Mouse (Mus musculus) adrenal gland, postnatal 10 days (tissue): ENCODE measurements around the gene Nln. TPM values are rescaled to one million over a fixed set of nuclear protein-coding genes. Genes with fewer than 3 reads are reported as not detected.

Experiments
- DNase-seq: peaks from one replicate; pipeline ENCODE4 v3.0.0; 2021; ENCODE audit warnings: mixed read lengths
- long read RNA-seq, 2 experiments: library from polyadenylated mRNA; stranded (forward); transcript quantifications; one replicate each; pipeline ENCODE4 v2.0.0; 2021
- total RNA-seq, 2 experiments: library from RNA; stranded (reverse); gene quantifications; 2 replicates each; pipeline ENCODE4 v1.2.3; 2021

The Nln gene
- total RNA-seq: 10 to 100 TPM; 27.2 to 28.4 TPM
- long read RNA-seq, experiment 1, full-length matches to known transcripts: 18 of 27 reads
- long read RNA-seq, experiment 1, partial matches to known transcripts: 5 of 27 reads
- long read RNA-seq, experiment 1, other reads (novel, unspliced or antisense): 4 of 27 reads
- long read RNA-seq, experiment 2, full-length matches to known transcripts: 10 of 17 reads
- long read RNA-seq, experiment 2, partial matches to known transcripts: 4 of 17 reads
- long read RNA-seq, experiment 2, other reads (novel, unspliced or antisense): 3 of 17 reads

DNA sequence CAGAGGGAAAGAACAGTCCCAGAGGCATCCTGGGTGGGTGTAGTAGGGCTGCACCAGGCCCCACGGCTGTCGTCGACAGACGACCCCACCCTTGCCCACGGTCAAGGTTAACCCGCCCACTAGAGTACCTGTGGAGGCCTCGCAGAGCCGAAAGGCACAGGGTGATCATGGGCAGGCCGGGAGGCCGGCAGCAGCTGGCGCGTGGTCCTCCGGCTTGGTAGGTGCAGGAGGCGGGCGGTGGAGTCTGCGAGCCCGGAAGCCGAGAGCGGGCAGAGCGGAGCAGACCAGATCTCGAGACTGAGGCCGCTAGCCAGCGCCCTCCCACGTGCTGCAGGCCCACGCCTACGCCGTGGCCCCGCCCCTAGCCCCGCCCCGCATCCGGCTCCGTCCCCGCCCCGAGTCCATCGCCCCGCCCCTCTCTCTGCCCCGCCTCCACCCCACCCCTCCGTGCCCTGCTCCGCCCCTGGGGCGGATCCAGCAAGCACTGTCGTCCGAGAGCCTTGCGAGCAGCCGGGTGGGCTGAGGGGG lies at the start of gene Nln, which contains the start of gene Sgtb:
Gene Nln (minus strand): TSS at position 327 of the 528 bp plus-strand sequence.
Gene Sgtb (plus strand): TSS at position 454 of the 528 bp plus-strand sequence.
- peak; percentile 94 for DNase-seq

DNA sequence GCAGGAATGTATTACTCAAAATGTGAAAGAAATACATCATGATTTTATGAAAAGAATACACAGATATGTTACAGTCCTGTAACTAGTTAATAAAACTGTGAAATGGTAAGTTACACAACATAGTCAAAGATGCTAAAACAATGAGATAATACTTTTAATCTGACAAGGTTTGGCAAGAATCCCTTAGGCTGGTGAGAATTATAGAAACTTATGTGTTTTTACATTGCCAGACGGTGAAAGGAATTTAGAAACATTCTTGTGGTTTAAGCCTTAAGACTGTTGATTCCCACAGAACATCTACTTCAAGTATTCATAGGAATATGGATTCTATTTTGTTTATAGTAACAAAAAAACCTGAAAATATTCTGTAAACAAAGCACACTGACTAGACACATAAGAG lies 46.3 kb upstream of the Nln start:
- no peak for DNase-seq

DNA sequence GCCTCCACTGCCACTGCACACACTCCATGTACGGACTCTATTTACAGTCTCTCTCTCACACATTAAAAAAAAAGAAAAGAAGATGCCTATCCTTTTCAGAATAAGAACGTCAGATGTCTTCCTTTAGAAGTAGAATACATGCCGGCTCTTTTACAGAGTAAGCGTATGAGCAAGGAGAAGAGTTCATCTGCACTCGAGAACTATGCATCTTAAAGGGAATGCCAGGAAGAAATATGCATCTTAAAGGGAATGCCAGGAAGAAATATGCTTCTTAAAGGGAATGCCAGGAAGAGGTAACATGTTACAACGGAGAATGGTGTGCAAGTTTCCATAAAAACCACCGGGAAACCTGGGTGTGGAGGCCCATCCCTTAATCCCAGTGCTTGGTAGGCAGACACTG lies 45.7 kb upstream of the Nln start:
- DNase-seq: no peak

DNA sequence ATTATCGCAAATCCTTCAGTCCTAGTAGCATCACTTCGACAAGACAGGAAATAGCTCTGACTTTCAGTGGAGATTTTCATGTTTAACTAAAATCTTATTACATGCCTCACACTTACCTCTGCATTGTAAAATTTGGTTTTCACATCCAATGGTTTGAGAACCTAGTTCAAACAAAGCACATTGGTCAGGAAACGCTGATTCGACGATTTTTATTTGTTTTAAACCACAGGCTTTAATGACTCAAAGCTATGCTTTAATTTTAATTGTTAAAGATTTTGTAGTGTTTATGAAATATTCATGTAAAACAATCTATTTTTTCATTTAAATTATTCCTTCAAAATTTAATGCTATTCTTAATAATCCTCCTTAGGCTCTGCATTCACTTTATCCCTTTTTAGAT lies 44.8 kb upstream of the Nln start:
- DNase-seq: no peak

DNA sequence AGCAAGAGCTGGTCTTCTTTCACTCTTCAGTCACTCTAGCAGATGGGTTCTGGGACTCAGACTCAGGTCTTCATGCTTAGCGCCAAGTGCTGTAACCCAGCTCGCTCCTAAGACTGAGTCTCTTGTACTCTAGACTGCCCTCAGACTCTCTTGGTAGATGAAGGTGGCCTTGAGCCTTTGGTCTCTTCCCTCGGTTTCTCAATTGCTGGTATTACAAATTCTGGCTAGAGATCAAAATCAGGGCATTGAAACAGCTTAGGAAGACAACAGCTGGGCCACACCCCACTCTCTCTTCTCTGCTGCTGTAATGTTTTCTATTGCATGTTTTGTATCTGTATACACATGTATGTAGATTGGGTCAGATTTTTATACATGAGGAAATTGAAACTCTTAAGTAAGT lies 36.2 kb upstream of the Nln start:
- peak; percentile 7 for DNase-seq

DNA sequence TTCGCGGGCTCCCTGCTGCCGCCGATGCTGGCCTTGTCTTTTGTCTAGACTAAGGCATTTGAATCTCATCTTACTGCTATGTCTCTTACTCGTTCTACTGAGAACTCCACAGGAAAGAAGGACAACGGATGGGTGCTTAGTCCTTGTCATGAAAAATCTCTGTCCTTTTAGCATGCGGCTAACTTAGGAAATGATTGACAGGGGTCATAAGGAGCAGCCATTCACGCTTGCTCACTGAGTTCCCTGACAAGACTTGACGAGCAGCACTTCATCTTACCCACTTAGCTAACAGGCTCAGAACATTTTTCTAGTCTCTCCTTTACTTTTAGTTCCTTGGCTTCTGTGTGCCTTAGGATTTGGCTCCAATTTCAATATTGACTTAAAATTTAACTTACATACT lies 35.5 kb upstream of the Nln start:
- no peak for DNase-seq

DNA sequence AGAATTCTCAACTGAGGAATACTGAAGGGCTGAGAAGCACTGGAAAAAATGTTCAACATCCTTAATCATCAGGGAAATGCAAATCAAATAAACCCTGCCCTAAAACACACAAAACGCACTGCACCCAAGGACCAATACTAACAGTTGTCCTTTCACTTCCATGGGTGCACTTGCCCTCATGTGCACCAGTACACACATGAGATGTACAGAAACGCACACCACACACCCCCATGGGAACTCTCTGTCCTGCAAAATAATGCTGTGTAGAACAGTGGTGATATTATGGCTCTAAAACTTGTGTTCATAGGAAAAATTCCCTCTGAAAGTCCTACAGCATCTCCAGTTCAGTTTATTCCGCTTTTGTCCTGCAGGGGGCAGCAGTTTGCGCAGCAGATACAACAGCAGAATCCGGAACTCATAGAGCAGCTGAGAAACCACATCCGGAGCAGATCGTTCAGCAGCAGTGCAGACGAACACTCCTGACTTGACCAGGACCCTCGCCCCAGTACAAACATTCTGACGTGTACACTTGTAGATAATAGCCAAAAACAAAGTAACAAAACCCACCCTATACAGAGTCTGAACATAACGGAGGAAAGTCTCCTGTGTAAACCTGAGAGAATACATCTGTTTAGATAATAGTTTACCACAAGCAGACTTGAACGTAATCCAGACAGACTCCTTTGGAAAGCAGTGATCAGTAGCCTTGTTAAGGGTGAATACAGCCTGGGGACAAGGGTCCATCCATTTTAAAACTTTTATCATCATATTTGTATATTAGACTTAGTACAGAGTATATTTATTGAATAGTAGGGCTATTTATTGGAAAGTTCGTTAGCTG lies 30.2 kb upstream of the Nln start:
- DNase-seq: peak; percentile 86

DNA sequence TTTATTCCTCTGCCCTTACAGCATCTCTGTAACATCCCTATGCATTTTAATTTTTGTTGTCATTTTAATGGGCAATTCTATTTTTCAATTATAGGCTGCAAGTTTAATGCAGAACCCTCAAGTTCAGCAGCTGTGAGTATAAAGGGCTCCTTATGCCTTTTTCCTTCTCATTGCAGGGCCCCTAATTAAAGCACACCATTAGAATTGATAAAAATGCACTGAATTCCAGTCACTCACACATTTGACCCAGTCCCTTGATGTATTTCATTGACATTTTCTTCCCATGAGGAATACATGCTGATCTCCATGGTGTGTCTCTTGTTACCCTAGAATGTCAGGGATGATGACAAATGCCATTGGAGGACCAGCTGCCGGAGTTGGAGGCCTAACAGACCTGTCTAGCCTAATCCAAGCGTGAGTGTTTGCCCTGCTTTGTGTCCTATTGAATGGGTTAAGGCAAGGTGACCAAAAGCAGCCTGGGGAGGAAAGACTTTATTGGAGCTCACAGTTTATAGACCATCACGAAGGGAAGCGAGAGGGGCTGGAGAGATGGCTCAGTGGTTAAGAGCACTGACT lies 25.2 kb upstream of the Nln start:
- DNase-seq: no peak

DNA sequence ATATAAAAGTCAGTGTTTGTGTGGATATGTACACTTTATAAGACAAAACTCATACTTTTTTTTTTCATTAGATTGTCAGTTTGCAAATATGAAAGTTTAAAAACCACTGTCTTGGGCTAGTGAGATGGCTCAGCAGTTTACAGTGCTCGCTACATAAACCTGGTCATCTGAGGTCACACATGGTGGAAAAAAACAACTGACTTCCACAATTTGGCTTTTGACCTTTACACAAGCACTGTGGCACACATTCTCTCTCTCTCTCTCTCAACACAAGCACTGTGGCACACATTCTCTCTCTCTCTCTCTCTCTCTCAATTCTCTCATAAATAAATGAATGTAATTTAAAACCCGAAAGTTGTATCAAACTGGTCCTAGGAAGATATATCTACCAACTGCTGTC lies 23.1 kb upstream of the Nln start:
- no peak for DNase-seq

DNA sequence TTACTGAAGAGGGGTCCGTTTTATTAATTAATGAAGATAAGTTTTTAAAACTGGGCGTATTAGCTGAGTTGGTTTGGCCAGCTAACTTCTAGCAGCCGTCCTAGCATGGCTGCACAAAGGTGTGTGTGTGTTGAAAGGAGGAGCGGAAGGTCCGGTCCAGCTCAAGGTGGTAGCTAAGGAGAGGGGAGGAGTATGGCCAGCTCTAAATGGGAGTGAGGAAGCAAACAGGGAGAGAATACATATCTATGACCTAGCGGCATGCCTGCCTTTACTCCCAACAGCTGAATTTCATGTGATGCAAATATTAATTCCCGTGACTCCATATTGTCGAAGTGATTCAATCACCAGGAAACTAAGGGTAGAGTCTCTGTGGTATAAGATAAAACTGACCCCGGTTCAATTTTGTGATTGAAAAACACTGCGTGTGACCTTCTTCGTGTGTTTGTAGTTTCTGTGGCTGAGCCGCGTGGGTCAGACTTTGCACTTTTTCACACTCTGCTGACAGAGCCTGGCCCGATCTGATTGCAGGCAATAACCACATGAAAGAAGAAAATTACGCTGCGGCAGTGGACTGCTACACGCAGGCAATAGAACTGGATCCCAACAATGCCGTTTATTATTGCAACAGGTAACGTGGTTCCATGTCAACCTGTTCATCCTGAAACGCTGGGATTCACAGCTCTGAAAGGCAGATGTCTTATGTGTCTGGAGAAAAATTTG lies 14.4 kb upstream of the Nln start:
- no peak for DNase-seq

DNA sequence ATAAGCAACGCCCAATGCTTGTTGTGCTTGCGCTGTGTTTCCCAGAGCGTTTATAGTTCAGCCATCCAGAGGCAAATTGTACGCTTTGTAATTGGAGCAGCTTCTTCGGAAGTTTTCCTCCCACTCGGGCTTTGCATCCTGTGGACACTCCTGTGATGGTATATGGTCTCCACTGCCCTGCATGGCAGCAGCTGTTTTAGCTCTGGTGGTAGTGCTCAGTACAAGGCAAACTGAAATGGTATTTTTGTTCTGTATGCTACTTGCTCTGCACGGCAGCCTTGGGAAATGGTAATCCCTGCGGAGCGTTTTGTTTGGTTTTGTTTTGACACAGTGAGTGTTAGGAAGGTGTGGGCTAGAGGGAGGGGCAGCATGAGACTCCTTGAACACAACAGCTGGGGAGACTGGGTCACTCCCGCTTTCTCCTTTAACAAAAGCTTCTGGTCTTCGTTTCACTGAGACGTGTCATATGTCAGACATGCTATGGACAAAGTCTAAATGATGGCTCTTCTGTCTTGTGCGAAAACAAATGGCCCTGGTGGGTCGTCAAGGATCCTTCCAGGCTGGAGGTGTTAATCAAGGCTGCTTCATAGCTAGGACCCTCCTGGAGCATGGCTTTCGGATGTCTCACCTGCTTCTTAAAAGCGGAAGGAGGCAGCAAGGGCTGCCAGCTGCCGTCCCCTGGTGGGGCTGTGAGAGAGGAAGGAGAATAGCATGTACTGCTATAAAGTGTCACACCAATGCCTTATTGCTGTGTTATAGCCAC lies 12.8 kb upstream of the Nln start:
- no peak for DNase-seq

DNA sequence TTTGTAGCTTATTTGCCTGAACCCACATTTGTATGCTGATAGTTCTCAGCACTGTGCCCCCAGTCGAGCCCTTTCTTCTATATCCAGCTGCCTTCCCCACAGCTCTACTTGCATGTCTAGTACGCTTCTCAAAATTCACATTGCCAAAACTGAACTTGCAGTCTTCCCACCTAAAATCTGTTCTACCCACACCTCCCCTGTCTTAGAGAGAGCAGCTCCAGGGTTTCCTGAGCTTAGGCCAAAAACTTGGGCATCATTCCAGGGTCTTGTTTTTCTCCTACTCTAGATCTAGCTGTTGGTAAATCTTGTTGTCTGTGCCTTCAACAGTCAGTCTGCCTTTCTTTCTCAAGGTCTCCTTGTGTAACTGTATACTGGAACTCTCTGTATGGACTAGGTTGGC lies 5.4 kb upstream of the Nln start:
- DNase-seq: peak; percentile 12

DNA sequence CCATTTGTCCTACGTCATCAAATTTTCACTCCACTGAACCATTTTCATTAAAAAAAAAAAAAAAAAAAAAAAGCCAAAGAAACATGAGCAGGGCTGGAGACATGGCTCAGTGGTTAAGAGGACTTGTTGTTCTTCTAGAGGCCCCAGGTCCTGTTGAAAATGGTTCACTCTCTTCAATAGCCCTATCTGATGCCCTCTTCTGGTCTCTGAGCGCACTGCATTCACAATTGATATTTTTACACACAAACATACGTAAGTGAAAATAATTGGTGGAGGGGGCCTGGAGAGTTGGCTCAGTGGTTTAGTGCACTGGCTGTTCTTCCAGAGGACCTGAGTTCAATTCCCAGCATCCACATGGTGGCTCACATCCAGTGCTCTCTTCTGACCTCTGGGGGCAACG lies 4.4 kb upstream of the Nln start:
- no peak for DNase-seq

DNA sequence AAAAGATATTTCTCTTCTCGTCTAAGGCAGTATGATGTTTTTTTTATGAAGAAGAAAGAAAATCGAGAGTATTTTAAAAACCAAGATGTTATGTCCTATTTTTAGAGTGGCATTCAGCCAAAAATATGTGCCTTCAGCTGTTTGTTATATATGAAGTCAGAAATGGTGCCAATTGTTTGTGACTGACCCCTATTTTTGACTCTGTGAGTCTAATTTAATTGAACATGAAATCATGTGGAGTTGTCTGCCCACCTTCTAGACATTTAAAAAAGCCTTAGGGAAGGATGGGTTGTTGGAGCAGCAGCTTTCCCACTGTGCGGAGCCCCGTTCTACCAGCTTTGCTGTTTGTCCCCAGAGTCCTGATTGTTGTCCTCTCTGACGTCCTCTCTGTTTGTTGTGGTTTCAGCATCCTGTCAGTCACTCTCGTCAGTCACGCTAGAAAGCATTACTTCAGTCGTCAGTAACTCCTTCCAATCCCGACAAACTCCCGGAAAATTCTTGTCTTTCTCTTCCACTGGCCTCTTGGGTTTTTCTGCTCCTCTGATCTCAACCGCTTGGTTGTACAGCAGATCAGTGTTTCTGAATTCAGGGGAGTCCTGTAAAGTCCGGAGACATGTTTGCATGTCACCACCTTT lies 3.0 kb upstream of the Nln start:
- no peak for DNase-seq

DNA sequence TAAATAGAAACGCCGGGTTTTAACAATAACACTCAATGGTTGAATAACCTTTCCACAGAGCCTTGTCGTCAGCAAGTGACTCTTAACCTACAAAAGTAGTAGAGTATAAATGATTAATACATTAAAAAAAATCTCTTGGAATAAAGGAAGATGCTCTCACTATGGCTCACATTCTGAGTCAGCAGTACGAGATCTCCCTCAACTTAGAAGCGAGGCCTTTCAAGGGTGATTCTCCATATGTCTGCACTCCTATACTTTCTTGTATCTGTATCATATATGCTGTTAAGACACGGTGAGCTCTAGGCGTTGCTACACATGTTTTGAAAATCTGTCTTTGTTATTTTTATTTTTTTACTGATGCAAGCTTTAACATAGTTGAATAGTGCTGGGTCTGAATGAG lies 1.1 kb upstream of the Nln start:
- no peak for DNase-seq

DNA sequence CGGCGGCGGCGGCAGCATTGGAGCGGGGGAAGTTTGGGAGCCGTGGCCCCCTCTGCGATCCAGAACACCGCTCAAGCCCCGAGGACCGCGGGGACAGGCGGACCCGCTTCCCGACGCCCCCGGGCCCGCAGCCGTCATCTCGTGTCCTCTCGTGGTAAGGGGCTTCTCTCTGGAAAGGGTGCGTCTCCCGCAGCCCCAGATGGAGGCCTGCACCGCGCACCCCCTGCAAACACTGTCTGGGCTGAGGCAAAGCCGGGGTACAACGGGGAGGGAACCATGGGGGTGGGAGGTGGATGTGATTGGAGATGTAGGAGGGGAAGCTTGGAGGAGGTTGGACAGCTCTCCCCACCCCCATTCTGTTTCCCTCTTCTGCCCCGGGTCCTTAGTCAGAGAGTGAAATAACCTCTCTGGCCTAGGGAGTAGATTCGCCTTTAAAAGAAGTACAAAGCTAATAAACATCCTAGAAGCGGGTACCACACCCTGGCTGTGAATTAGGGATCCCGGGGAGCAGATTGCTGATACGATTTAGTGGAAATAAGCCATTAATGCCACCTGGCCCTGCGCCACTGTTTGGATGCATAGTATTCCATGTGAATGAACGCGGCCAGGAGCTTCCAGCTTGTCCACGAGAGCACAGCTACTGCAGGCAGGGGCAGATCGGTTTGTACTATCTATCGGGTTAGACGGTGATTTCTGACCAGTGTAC lies 555 bp upstream of the Nln start:
- peak; percentile 43 for DNase-seq

DNA sequence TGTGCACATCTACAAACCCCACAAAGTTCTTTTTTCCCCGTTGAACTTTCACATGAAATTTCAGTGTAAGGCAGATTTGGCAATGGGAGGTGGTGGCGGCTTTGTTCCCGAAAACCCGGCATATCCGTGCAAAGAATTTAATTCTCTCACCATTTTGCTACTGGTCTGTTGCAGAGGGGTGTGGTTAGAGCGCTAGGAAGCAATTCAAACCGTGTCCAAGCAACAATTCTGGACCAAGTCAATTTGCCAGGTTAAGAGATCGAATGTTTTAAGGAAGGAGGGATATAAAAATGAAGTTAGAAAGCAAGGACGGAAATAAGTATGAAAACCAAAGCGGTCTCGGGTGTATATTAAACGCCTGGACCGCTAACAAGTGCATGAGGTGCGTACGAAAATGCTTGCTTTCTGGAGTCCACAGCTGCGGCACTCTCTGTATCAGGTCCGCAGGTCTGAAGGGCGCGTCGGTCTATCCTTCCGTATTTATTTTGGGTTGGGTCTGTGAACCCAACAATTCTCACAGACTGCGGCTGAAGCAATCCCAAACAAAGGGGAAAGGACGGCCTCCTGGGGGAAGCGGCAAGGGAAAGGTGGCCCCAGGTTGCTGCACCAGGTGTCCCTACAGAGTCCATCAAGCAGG lies 645 bp downstream of the Nln start:
- peak; percentile 29 for DNase-seq

DNA sequence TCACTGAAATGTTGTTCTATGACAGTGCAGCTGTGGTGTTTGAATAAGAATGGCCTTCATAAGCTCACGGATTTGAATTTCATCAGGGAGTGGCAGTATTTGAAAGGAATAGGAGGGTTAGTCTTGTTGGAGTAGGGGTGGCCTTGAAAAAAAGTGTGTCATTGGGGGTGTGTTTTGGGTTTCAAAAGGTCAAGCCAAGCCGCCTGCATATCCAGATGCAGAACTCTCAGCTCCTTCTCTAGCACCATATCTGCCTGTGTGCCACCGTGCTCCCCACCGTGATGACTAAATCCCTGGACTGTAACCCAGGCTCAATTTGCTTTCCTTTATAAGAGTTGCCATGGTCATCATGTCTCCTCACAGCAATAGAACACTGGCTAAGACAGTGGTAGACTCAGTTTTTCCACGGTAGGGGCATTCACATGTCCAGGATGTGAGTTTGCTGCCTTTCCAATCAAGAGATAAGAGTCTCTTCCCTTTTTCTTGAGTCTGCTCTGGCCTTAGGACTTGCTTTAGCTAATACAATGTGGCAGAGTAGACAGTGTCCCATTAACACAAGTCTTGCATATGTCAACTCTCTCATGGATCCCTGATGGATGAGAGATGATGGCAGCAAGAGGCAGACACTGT lies 7.7 kb downstream of the Nln start:
- DNase-seq: no peak

DNA sequence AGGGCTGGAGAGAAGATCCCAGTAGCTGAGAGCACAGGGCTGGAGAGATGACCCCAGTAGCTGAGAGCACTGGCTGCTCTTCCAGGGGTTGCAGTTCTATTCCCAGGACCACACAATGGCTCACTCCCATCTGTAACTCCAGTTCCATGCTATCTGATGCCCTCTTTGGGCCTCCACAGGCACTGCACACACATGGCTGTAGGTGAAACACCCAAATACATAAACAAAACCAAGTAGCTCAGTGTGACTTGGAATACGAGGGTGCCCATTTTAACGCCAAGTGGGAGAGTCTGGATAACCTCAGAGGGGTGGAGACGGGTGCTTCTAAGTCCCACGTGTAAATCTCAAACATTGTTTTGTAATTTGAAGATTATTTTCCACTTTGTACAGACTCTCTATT lies 9.0 kb downstream of the Nln start:
- no peak for DNase-seq

DNA sequence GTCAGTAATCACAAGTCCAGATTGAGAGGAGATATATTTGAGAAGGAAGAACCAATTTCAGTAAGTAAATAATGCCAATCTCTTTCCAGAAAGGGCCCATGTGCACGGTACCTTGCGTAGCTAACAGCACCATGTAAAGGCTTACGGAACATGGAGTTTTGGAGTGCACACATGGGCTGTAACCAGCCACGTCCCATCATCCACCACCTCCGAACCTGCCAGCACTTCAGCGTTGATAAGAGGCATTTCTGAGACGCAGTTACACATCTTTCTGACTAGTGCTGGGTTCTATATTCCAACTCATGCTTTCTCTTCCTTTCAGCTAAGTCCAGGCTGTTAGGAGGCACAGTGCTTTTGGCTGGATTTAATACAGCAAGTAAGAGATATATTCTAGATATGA lies 12.2 kb downstream of the Nln start:
- DNase-seq: no peak
